ENCODE assay signal across 8 mouse cellular contexts in the genomic region with DNA sequence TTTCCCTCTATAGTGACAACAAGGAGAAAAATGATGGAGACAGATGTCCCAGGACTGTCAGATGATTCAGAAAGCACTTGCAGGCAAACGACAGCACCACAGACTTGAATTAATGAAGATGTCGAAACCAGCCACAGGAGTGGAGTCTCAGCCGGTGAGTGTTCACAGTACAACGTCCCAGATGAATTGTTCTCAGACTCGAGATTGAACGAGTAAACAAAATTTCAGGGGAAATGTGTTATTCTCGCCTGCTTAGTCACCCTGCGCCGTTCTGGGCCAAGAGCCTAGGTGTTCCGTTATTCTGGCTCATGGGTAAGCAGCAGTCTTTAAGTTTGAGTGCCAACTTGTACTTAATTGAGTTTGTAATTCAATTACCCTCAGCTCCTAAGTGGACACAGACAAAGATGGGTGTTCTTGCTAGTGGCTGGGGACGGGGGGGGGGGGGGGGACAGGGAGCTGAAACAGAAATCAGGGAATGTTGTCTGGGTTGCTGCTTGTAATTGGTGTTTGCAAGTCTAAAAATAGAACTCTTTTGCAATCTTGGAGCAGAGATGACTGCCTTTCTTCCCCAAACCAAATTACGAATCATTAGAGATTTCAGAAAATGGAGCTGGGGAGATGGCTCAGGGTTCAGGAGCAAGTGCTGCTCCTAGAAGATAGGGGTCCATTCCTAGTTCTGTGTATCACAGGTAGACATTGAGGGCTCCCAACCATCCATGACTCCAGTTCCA.
A peak's percentile ranks its signal among the peaks of the same experiment; 100 is the strongest.
DNase-seq lines count a peak whose midpoint lies in the region; ATAC-seq lines count a peak whose summit lies in the region.

No protein-coding gene starts in this region.

- no peaks in the 10 kb centered on the region for H3K27me3 ChIP-seq in forebrain, embryonic 15.5 days
- H3K27me3 ChIP-seq in forebrain, embryonic 13.5 days: no peaks in the 10 kb centered on the region
- no peaks in the 10 kb centered on the region; the same call in 1 of the 2 replicates for H3K27me3 ChIP-seq in neural tube, embryonic 15.5 days (replicated peaks)

- peaks cover 20% of the 10 kb centered on the region for H3K4me1 ChIP-seq in forebrain, embryonic 15.5 days
- H3K4me1 ChIP-seq in forebrain, embryonic 13.5 days: peaks cover 19% of the 10 kb centered on the region
- H3K4me1 ChIP-seq in neural tube, embryonic 15.5 days: peaks cover 7% of the 10 kb centered on the region; the same call in 1 of the 2 replicates

- H3K9me3 ChIP-seq in forebrain, embryonic 15.5 days: no peaks in the 10 kb centered on the region
- H3K9me3 ChIP-seq in forebrain, embryonic 13.5 days (replicated peaks): no peaks in the 10 kb centered on the region
- H3K9me3 ChIP-seq in neural tube, embryonic 15.5 days (replicated peaks): no peaks in the 10 kb centered on the region

- DNase-seq in left cerebral cortex, postnatal 25 days (ENCODE audit: low spot score in 2 of 2): peak; percentile 35 to 39
- no peak for DNase-seq in left cerebral cortex, adult 18-20 months (ENCODE audit: low spot score in 2 of 2)
- DNase-seq in adrenal gland, postnatal 14 days: peak; percentile 42
- DNase-seq in layer of hippocampus, postnatal 36 days: peak; percentile 24 to 50
- DNase-seq in kidney, adult 11 months: no peak

- H3K4me2 ChIP-seq in forebrain, embryonic 15.5 days (replicated peaks): no peak overlapping the region
- H3K4me2 ChIP-seq in forebrain, embryonic 13.5 days: no peak overlapping the region
- no peak overlapping the region for H3K4me2 ChIP-seq in neural tube, embryonic 15.5 days

- ATAC-seq in forebrain, embryonic 15.5 days (replicated peaks): no peak
- ATAC-seq in forebrain, embryonic 13.5 days: no peak
- ATAC-seq in neural tube, embryonic 15.5 days (ENCODE audit: low FRiP score): no peak

- intact Hi-C loops in left cerebral cortex, postnatal 25 days (cut with DNase I): no loop called here

- peak overlapping the region; percentile 37; the same call in 1 of the 2 replicates for H3K27ac ChIP-seq in forebrain, embryonic 15.5 days (replicated peaks)
- H3K27ac ChIP-seq in forebrain, embryonic 13.5 days: no peak overlapping the region; the same call in 1 of the 2 replicates
- H3K27ac ChIP-seq in neural tube, embryonic 15.5 days (replicated peaks): no peak overlapping the region

- 23% methylated on average over 12 of the region's 12 CpGs for WGBS in forebrain, embryonic 15.5 days
- 48% methylated on average over 12 of the region's 12 CpGs for WGBS in forebrain, embryonic 13.5 days
- 57% methylated on average over 12 of the region's 12 CpGs for WGBS in neural tube, embryonic 15.5 days

- H3K4me3 ChIP-seq in forebrain, embryonic 15.5 days: no peak overlapping the region
- no peak overlapping the region for H3K4me3 ChIP-seq in forebrain, embryonic 13.5 days
- no peak overlapping the region for H3K4me3 ChIP-seq in neural tube, embryonic 15.5 days (replicated peaks)

- H3K9ac ChIP-seq in forebrain, embryonic 15.5 days (replicated peaks): no peak overlapping the region
- no peak overlapping the region for H3K9ac ChIP-seq in forebrain, embryonic 13.5 days
- H3K9ac ChIP-seq in neural tube, embryonic 15.5 days (replicated peaks): no peak overlapping the region

- no peaks in the 10 kb centered on the region for H3K36me3 ChIP-seq in forebrain, embryonic 15.5 days
- H3K36me3 ChIP-seq in forebrain, embryonic 13.5 days (ENCODE audit: poor library complexity, severe bottlenecking): no peaks in the 10 kb centered on the region
- H3K36me3 ChIP-seq in neural tube, embryonic 15.5 days: no peaks in the 10 kb centered on the region

Comparison
In these comparisons a context has a peak if more than half of its experiments do, and no peak if none do; other contexts are left out.
1. DNase-seq: peak in left cerebral cortex, postnatal 25 days (2 of 2), adrenal gland, postnatal 14 days (single experiment) and layer of hippocampus, postnatal 36 days (2 of 2); none in left cerebral cortex, adult 18-20 months (0 of 2) and kidney, adult 11 months (single experiment).